Mouse (Mus musculus): ENCODE data around the gene Mrpl30. TPM values are rescaled to one million over a fixed set of nuclear protein-coding genes. Genes with fewer than 3 reads are reported as not detected.

Mrpl30 gene
- total RNA-seq, 4 experiments from 2014 or later = 398 to 451 (median 428) TPM

DNA sequence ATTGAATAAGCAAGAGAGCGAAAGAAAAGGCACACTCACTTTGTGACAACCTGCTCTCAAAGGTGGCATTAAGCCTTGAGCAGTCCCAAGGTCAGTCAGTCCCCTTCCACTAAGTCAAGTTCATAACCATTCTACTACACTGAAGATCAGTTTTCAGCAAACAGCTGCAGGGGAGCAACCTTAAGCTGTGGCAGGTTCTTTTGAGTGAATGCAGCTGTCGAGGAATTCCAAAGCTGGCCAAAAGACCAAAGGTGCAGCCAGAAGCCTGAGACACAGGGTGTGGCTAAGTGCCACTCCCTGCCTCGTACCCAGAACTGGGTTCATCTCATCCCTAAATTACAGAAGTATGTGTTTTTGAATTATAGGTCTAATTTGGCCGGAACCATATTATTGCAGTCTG is 9.5 kb downstream of the Mrpl30 start:
- DNase-seq (ENCODE audit: low spot score) = no peak

DNA sequence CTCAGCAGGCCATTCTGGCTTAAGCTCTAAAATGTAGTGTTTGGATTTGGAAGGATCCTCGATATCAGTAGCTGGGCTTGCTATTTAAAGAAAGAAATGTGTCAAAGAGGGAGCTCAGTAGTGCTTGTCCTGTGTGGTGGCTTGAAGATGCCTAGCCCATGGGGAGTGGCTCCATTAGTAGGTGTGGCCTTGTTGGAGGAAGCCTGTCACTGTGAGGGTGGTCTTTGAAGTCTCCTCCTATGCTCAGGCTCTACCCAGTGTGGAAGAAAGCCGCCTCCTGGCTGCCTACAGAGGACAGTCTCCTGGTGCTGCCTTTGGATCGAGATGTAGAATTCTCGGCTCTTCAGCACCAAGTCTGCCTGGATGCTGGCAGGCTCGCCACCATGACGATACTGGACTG is 10.0 kb downstream of the Mrpl30 start:
- DNase-seq (ENCODE audit: low spot score) = no peak

DNA sequence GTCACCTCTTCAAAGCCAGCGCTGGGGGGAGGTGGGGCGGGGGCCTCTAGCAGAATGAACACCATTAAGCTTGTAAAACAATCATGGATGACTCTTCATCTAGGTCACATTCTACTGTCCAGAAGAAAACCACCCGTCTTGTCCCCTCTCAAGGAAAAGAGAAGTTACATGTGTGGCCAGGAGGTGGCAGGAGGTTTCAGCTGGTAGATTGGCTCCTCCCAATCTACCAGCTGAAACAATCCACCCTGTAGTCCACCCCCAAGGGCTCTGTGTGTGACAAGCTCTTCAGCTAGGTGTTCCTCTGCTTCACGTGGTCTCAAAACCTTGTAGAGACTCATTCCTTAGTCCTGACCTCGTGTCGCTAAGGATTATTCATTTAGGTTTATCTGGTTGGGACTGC is 12.9 kb downstream of the Mrpl30 start:
- peak; percentile 5 for DNase-seq (ENCODE audit: low spot score)

DNA sequence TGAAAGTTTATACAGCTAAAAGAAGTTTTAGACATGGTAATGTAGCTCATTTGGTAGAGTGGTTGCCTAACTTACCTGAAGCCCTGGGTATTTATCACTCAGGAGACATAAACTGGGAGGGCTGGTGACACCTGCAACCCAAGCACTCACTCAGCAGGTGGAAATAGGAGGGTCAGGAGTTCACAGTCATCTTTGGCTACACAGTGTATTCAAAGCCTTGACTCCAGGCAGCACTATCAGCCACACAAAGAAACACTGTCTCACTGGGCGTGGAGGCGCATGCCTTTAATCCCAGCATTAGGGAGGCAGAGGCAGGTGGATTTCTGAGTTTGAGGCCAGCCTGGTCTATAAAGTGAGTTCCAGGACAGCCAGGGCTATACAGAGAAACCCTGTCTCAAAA is 22.5 kb downstream of the Mrpl30 start:
- no peak for DNase-seq (ENCODE audit: low spot score)

DNA sequence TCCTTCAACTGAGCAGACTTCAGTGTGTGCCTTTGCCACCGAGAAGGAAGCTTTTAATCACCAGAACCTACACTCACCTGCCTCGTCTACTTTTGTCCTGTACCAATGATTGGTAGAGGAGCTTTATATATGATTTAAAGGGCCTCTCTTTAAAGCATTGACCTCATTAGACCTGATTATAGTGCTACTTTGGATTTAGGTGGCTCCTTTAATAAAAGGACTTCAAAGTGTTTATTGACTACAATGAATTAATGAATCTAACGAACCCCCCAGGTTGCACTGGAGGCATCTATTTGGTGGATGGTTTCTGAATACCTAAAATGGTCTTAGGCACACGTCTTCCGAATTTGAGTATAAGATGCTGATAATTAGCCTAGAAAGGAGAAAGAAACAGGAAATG is 26.1 kb downstream of the Mrpl30 start, which contains the start of gene Lyg2:
Lyg2 (minus strand) TSS at position 101 of the 400 bp plus-strand sequence.
- DNase-seq (ENCODE audit: low spot score) = no peak

DNA sequence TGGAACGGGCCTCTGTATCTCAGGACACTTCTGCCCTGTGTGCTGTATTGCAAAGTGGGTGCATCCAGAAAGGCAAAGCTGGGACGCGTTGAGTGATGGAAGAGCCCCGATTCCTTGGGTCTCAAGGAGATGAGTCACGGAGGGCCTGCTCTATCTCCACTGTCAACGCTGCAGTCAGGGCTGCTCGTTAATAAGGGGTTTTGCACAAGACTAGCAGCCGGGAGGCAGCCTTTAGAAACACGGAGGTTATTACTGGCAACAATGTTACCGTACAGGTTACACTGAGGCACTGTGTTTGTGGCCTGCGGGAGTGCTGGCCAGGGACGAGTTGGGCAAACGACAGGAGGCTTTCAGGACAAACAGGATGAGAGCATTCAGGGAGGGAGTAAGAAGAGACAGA is 27.4 kb downstream of the Mrpl30 start:
- no peak for DNase-seq (ENCODE audit: low spot score)

DNA sequence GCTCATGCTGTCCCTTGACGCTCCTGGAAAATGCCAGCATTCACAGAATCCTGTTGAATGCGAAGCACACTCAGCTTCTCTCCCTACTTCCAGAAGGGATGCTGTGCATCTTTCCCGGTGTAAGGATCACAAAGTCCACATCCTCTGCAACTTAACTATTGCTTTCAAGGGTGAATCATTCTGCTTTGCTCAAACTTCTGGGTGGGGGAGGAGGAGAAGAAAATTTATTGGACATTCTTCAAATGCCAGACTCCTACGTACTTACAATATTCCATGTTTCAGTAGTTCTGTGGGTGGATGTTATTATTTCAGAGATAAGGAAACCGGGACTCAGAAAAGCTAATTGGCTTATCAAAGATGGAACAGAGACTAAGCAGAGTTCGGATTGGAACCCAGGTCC is 27.8 kb downstream of the Mrpl30 start:
- DNase-seq (ENCODE audit: low spot score) = no peak

DNA sequence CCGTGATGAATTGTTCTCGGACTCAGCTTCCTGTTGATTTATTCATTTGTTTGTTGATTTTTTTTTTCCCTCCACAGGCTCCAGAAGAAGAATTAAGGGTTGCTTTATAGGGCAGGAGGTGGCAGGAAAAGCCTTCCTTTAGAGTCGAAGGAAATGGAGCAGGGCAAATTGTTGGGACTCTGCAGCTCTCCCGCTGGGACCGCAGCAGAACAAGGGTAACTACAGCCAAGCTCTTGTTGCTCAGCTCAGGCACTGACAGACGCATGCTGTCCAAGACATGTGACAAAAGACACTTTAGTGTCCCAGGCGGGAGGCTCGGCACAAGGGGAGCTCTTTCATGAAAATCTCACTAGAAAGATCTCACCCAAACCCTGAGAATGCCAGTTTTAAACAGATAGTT is 32.3 kb downstream of the Mrpl30 start:
- no peak for DNase-seq (ENCODE audit: low spot score)

DNA sequence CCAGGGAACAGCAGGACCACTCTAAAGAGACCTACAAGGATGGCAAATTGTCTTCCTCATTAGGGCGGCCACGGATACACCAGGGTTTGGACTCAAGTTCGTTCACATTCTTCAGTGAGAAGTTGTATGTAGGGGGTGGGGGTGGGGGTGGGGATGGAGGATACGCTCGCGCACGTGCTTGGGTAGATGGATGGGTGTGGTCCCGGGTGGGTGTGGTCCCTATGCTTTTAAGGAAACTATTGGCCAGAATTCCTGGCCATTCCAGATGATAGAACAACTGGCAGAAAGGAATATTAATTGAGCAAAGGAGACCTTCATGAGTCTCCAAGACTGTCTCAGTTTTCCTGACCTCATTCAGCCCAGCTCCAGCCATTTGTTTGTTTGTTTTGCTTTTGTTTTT is 35.7 kb downstream of the Mrpl30 start:
- DNase-seq (ENCODE audit: low spot score) = no peak

DNA sequence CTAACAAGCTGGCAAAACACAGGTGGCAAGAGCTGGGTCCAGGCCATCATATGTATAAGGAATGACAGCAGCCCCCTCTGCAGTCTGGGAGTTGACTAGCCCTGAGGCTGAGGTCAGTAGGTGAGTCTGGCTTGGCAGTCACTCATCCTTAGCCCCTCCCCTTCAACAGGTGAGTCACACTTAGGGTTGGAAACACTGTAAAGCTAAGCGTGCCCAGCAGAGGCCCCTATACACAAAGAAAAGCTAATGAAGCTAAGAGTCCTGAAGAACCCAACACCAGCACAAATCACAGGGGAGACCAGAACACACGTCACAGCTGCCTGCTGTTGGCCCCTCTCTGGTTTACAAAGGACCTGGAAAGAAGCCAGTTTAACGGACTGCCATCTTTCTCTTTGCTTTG is 41.5 kb downstream of the Mrpl30 start:
- no peak for DNase-seq (ENCODE audit: low spot score)

Other genes starting within 250 kb of the Mrpl30 start
- gene 2010300C02Rik, start 170.4 kb upstream of the Mrpl30 start, total RNA-seq (2022) = 1 to 10 TPM; 1.1 to 3.0 (median 2.0) TPM
- gene Tsga10, start 24.0 kb upstream of the Mrpl30 start, total RNA-seq (2022) = 1 to 10 TPM; 3.7 to 4.3 (median 4.0) TPM
- gene Lipt1, start 18.7 kb upstream of the Mrpl30 start, total RNA-seq (2022) = 10 to 100 TPM; 12.8 to 16.5 (median 13.7) TPM
- 1 to 10 TPM; 2.9 to 4.1 (median 3.5) TPM for gene Mitd1, start 66 bp upstream of the Mrpl30 start, total RNA-seq (2022)
- not detected for gene Lyg2, start 26.0 kb downstream of the Mrpl30 start, total RNA-seq (2022)
- gene Lyg1, start 67.3 kb downstream of the Mrpl30 start, total RNA-seq (2022) = not detected
- gene Txndc9, start 107.4 kb downstream of the Mrpl30 start, total RNA-seq (2022) = 10 to 100 TPM; 54.6 to 63.0 (median 59.3) TPM
- gene Eif5b, start 107.5 kb downstream of the Mrpl30 start, total RNA-seq (2022) = 10 to 100 TPM; 51.0 to 57.4 (median 54.5) TPM
- 10 to 100 TPM; 14.0 to 18.1 (median 16.8) TPM for gene Rev1, start 239.3 kb downstream of the Mrpl30 start, total RNA-seq (2022)